Mouse (Mus musculus): ENCODE data around the gene Mapk14.

DNA sequence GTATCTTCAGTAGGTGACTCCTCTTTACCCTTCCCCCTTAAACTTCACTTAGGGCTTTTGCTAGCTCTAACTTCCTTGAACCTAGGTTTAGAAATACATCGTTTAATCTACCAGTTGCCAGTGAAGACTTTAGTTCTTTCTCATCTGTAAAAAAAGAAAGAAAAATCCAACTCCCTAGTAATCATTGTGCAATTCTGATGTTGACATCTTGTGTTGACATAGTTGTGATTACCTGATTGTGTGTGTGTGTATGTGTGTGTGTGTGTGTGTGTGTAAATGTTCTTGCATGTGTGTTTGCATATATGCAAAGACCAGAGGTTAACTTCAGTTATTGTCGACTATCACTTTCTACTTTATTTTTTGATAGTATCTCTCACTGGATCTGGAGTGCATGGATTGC lies 7.5 kb downstream of the Mapk14 start:
- no peak for TF ChIP-seq CTCF (IDR thresholded peaks at IDR 0.05; ENCODE audit: low read depth)
- peak; percentile 62; the same call in 1 of the 2 replicates for TF ChIP-seq EP300 (IDR thresholded peaks at IDR 0.05; ENCODE audit: low read depth)

Data from liver, postnatal 0 days (tissue).